In the genomic region with DNA sequence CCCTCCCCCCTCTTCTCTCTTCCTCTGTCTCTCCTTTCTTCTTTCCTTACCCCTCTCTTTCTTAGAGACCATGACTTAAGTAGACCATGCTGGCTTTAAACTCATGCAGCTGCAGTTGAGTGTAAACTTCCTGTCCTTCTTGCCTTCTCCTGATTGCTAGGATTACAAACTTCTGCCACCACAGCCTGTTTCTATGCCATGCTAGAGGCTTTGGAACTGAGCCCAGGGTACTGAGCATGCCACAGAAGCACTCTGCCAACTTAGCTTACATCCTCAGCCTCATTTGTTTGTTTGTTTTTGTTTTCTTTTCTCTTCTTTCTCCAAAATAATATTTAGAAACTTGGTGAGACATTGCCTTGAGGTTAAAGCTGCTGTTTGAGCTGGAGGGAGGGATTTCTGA, we compare ENCODE assay signal across 16 mouse cellular contexts. TPM values are rescaled to one million over a fixed set of nuclear protein-coding genes. Genes with fewer than 3 reads are reported as not detected.
A peak's percentile ranks its signal among the peaks of the same experiment; 100 is the strongest.
DNase-seq lines count a peak whose midpoint lies in the region; ATAC-seq and TF ChIP-seq lines count a peak whose summit lies in the region.
"Had no signal": no experiment of that assay in that cellular context is flagged by ENCODE, and none has a peak within 500 bp of the region (broad histone marks: within the 10 kb centered on the region; RNA-seq: fewer than 3 reads in every experiment).

No protein-coding gene starts in this region.

- H3K4me2 ChIP-seq in heart, embryonic 15.5 days: no peak overlapping the region
- H3K4me2 ChIP-seq in midbrain, postnatal 0 days (ENCODE audit: low read depth, low read length, poor library complexity, severe bottlenecking): no peak overlapping the region
- H3K4me2 ChIP-seq in midbrain, embryonic 14.5 days (ENCODE audit: low read length): no peak overlapping the region
- no peak overlapping the region for H3K4me2 ChIP-seq in intestine, embryonic 16.5 days (ENCODE audit: low read depth, low read length)
- no peak overlapping the region for H3K4me2 ChIP-seq in stomach, embryonic 15.5 days
- no peak overlapping the region for H3K4me2 ChIP-seq in midbrain, embryonic 15.5 days
- H3K4me2 ChIP-seq: forebrain, embryonic 12.5 days; heart, embryonic 11.5 days; liver, embryonic 11.5 days; midbrain, embryonic 11.5 days had no signal

- no peaks in the 10 kb centered on the region for H3K27me3 ChIP-seq in heart, embryonic 15.5 days
- no peaks in the 10 kb centered on the region for H3K27me3 ChIP-seq in midbrain, postnatal 0 days (ENCODE audit: insufficient read depth, low read length)
- no peaks in the 10 kb centered on the region for H3K27me3 ChIP-seq in midbrain, embryonic 14.5 days (ENCODE audit: control insufficient read depth, insufficient read depth, low read length)
- no peaks in the 10 kb centered on the region for H3K27me3 ChIP-seq in intestine, embryonic 16.5 days (replicated peaks; ENCODE audit: control insufficient read depth, insufficient read depth, low read length)
- no peaks in the 10 kb centered on the region for H3K27me3 ChIP-seq in stomach, embryonic 15.5 days (replicated peaks)
- H3K27me3 ChIP-seq in midbrain, embryonic 15.5 days (replicated peaks): no peaks in the 10 kb centered on the region
- H3K27me3 ChIP-seq: forebrain, embryonic 12.5 days had no signal

- no peaks in the 10 kb centered on the region for H3K36me3 ChIP-seq in heart, embryonic 15.5 days
- no peaks in the 10 kb centered on the region for H3K36me3 ChIP-seq in midbrain, postnatal 0 days (ENCODE audit: insufficient read depth, low read length)
- no peaks in the 10 kb centered on the region for H3K36me3 ChIP-seq in midbrain, embryonic 14.5 days (ENCODE audit: control insufficient read depth, insufficient read depth, low read length)
- H3K36me3 ChIP-seq in intestine, embryonic 16.5 days (ENCODE audit: control insufficient read depth, insufficient read depth, low read length): no peaks in the 10 kb centered on the region
- H3K36me3 ChIP-seq in stomach, embryonic 15.5 days: no peaks in the 10 kb centered on the region
- no peaks in the 10 kb centered on the region for H3K36me3 ChIP-seq in midbrain, embryonic 15.5 days (replicated peaks)
- H3K36me3 ChIP-seq: forebrain, embryonic 12.5 days had no signal

- H3K9ac ChIP-seq in heart, embryonic 15.5 days: no peak overlapping the region
- H3K9ac ChIP-seq in midbrain, postnatal 0 days (replicated peaks; ENCODE audit: low read length, poor library complexity, severe bottlenecking): no peak overlapping the region
- H3K9ac ChIP-seq in midbrain, embryonic 14.5 days (replicated peaks; ENCODE audit: low read length): no peak overlapping the region
- H3K9ac ChIP-seq in intestine, embryonic 16.5 days (ENCODE audit: low read depth, low read length): no peak overlapping the region
- H3K9ac ChIP-seq in stomach, embryonic 15.5 days: no peak overlapping the region
- no peak overlapping the region for H3K9ac ChIP-seq in midbrain, embryonic 15.5 days
- H3K9ac ChIP-seq: forebrain, embryonic 12.5 days had no signal

- no peak for TF ChIP-seq CTCF in midbrain, postnatal 0 days (IDR thresholded peaks at IDR 0.05)

- no peak overlapping the region for H3K4me3 ChIP-seq in heart, embryonic 15.5 days
- no peak overlapping the region for H3K4me3 ChIP-seq in midbrain, postnatal 0 days (ENCODE audit: low read depth, low read length)
- no peak overlapping the region for H3K4me3 ChIP-seq in midbrain, embryonic 14.5 days (replicated peaks; ENCODE audit: low read depth, low read length)
- no peak overlapping the region for H3K4me3 ChIP-seq in intestine, embryonic 16.5 days (ENCODE audit: low read length)
- H3K4me3 ChIP-seq in stomach, embryonic 15.5 days (replicated peaks): no peak overlapping the region
- H3K4me3 ChIP-seq in midbrain, embryonic 15.5 days: no peak overlapping the region
- H3K4me3 ChIP-seq: forebrain, embryonic 12.5 days; left cerebral cortex, adult 2 months had no signal

- H3K9me3 ChIP-seq in heart, embryonic 15.5 days (replicated peaks): no peaks in the 10 kb centered on the region
- no peaks in the 10 kb centered on the region for H3K9me3 ChIP-seq in midbrain, postnatal 0 days (ENCODE audit: low read length)
- no peaks in the 10 kb centered on the region for H3K9me3 ChIP-seq in midbrain, embryonic 14.5 days (ENCODE audit: control insufficient read depth, low read length)
- H3K9me3 ChIP-seq in intestine, embryonic 16.5 days (ENCODE audit: control insufficient read depth, low read length): peaks cover 4% of the 10 kb centered on the region; the same call in 1 of the 2 replicates
- no peaks in the 10 kb centered on the region for H3K9me3 ChIP-seq in stomach, embryonic 15.5 days
- no peaks in the 10 kb centered on the region for H3K9me3 ChIP-seq in midbrain, embryonic 15.5 days
- H3K9me3 ChIP-seq: forebrain, embryonic 12.5 days had no signal

- H3K4me1 ChIP-seq in heart, embryonic 15.5 days (replicated peaks): peaks cover 39% of the 10 kb centered on the region
- H3K4me1 ChIP-seq in midbrain, postnatal 0 days (ENCODE audit: insufficient read depth, low read length): no peaks in the 10 kb centered on the region
- H3K4me1 ChIP-seq in midbrain, embryonic 14.5 days (ENCODE audit: control insufficient read depth, insufficient read depth, low read length): no peaks in the 10 kb centered on the region
- peaks cover 6% of the 10 kb centered on the region; the same call in 1 of the 2 replicates for H3K4me1 ChIP-seq in intestine, embryonic 16.5 days (ENCODE audit: control insufficient read depth, insufficient read depth, low read length)
- H3K4me1 ChIP-seq in stomach, embryonic 15.5 days: peaks cover 8% of the 10 kb centered on the region; the same call in 1 of the 2 replicates
- 0 out of 2 replicates have a peak, but pooled peaks cover 3% of the 10 kb centered on the region for H3K4me1 ChIP-seq in midbrain, embryonic 15.5 days
- H3K4me1 ChIP-seq: forebrain, embryonic 12.5 days had no signal

- no peak for DNase-seq in heart, adult 8-10 months (ENCODE audit: low spot score)
- peak; percentile 53 for DNase-seq in midbrain, postnatal 0 days (ENCODE audit: low spot score)
- DNase-seq in midbrain, embryonic 14.5 days: no peak
- no peak for DNase-seq in layer of hippocampus, adult 9-11 months
- DNase-seq: cerebellum, adult 2 months; gastrocnemius, postnatal 10 days; lung, postnatal 14 days had no signal

- no peak for ATAC-seq in heart, embryonic 15.5 days (replicated peaks; ENCODE audit: insufficient number of reproducible peaks, insufficient read depth, low FRiP score, low read depth)
- no peak for ATAC-seq in midbrain, postnatal 0 days (ENCODE audit: low FRiP score)
- ATAC-seq in midbrain, embryonic 14.5 days (ENCODE audit: low FRiP score, low TSS enrichment): no peak
- ATAC-seq in intestine, embryonic 16.5 days: no peak
- no peak for ATAC-seq in stomach, embryonic 15.5 days (ENCODE audit: insufficient read depth, low FRiP score, low read depth)
- ATAC-seq in midbrain, embryonic 15.5 days (replicated peaks): no peak

- peak overlapping the region; percentile 64; the same call in 1 of the 2 replicates for H3K27ac ChIP-seq in heart, embryonic 15.5 days
- no peak overlapping the region for H3K27ac ChIP-seq in midbrain, postnatal 0 days (ENCODE audit: low read depth, low read length)
- no peak overlapping the region for H3K27ac ChIP-seq in midbrain, embryonic 14.5 days (replicated peaks; ENCODE audit: low read depth, low read length)
- peak overlapping the region; percentile 53; the same call in 1 of the 2 replicates for H3K27ac ChIP-seq in intestine, embryonic 16.5 days (ENCODE audit: low read length)
- peak overlapping the region; percentile 75 for H3K27ac ChIP-seq in stomach, embryonic 15.5 days
- no peak overlapping the region for H3K27ac ChIP-seq in midbrain, embryonic 15.5 days
- H3K27ac ChIP-seq: forebrain, embryonic 12.5 days; left cerebral cortex, adult 2 months had no signal

RNA-seq across cellular contexts. Expression of gene Fbln1, which starts 25.4 kb away (rescaled TPM):
- 119 and 157 TPM in 2 replicates for polyA plus RNA-seq in heart, embryonic 15.5 days (2015; fragmentation: Nextera tagmentation; extraction: Ambion mirVana)
- total RNA-seq in heart, adult 8-10 months (2022): 10 to 100 TPM; 52.9 to 86.6 (median 70.1) TPM
- total RNA-seq in midbrain, postnatal 0 days (2014; rRNA removed): 57.8 and 64.5 TPM in 2 replicates
- polyA plus RNA-seq in midbrain, postnatal 0 days (2015; fragmentation: Nextera tagmentation; extraction: Ambion mirVana): 46.2 and 48.5 TPM in 2 replicates
- 16.7 and 37.0 TPM in 2 replicates for polyA plus RNA-seq in midbrain, embryonic 14.5 days (2014; fragmentation: Nextera tagmentation; extraction: Ambion mirVana)
- 189 and 191 TPM in 2 replicates for polyA plus RNA-seq in intestine, embryonic 16.5 days (2015; fragmentation: Nextera tagmentation; extraction: Ambion mirVana)
- 209 and 235 TPM in 2 replicates for polyA plus RNA-seq in stomach, embryonic 15.5 days (2015; fragmentation: Nextera tagmentation; extraction: Ambion mirVana)
- polyA plus RNA-seq in midbrain, embryonic 15.5 days (2015; fragmentation: Nextera tagmentation; extraction: Ambion mirVana): 47.4 and 54.9 TPM in 2 replicates

RNA-seq across cellular contexts. Expression of gene Ribc2, which starts 48.5 kb away (rescaled TPM):
- 0.14 and 0.18 TPM in 2 replicates for polyA plus RNA-seq in heart, embryonic 15.5 days (2015; fragmentation: Nextera tagmentation; extraction: Ambion mirVana)
- total RNA-seq in heart, adult 8-10 months (2022): not detected
- total RNA-seq in midbrain, postnatal 0 days (2014; rRNA removed): 0.77 TPM in 1 of 2 replicates, not detected in the other
- polyA plus RNA-seq in midbrain, postnatal 0 days (2015; fragmentation: Nextera tagmentation; extraction: Ambion mirVana): 0.80 and 0.93 TPM in 2 replicates
- 0.63 and 1.3 TPM in 2 replicates for polyA plus RNA-seq in midbrain, embryonic 14.5 days (2014; fragmentation: Nextera tagmentation; extraction: Ambion mirVana)
- polyA plus RNA-seq in intestine, embryonic 16.5 days (2015; fragmentation: Nextera tagmentation; extraction: Ambion mirVana): 0.12 TPM in 1 of 2 replicates, not detected in the other
- 0.08 and 0.26 TPM in 2 replicates for polyA plus RNA-seq in stomach, embryonic 15.5 days (2015; fragmentation: Nextera tagmentation; extraction: Ambion mirVana)
- 1.0 and 1.3 TPM in 2 replicates for polyA plus RNA-seq in midbrain, embryonic 15.5 days (2015; fragmentation: Nextera tagmentation; extraction: Ambion mirVana)
- total RNA-seq: gastrocnemius, postnatal 10 days had no signal

RNA-seq across cellular contexts. Expression of gene Smc1b, which starts 48.6 kb away (rescaled TPM):
- polyA plus RNA-seq in heart, embryonic 15.5 days (2015; fragmentation: Nextera tagmentation; extraction: Ambion mirVana): 0.03 TPM in 1 of 2 replicates, not detected in the other
- not detected for total RNA-seq in heart, adult 8-10 months (2022)
- 0.60 and 0.66 TPM in 2 replicates for total RNA-seq in midbrain, postnatal 0 days (2014; rRNA removed)
- polyA plus RNA-seq in midbrain, postnatal 0 days (2015; fragmentation: Nextera tagmentation; extraction: Ambion mirVana): 0.18 and 0.39 TPM in 2 replicates
- 0.12 and 0.55 TPM in 2 replicates for polyA plus RNA-seq in midbrain, embryonic 14.5 days (2014; fragmentation: Nextera tagmentation; extraction: Ambion mirVana)
- 0.13 and 0.17 TPM in 2 replicates for polyA plus RNA-seq in intestine, embryonic 16.5 days (2015; fragmentation: Nextera tagmentation; extraction: Ambion mirVana)
- polyA plus RNA-seq in stomach, embryonic 15.5 days (2015; fragmentation: Nextera tagmentation; extraction: Ambion mirVana): 0.15 and 0.18 TPM in 2 replicates
- polyA plus RNA-seq in midbrain, embryonic 15.5 days (2015; fragmentation: Nextera tagmentation; extraction: Ambion mirVana): 0.14 TPM in 2 replicates
- total RNA-seq: left cerebral cortex, adult 2 months had no signal

Comparison
In these comparisons a context has a peak if more than half of its experiments do, and no peak if none do; other contexts are left out.
1. H3K27ac ChIP-seq: peak in heart, embryonic 15.5 days (single experiment), intestine, embryonic 16.5 days (single experiment) and stomach, embryonic 15.5 days (single experiment); none in midbrain, postnatal 0 days (single experiment), midbrain, embryonic 14.5 days (single experiment) and midbrain, embryonic 15.5 days (single experiment).